Mouse (Mus musculus): Measurements from ENCODE around the gene Rreb1.

DNA sequence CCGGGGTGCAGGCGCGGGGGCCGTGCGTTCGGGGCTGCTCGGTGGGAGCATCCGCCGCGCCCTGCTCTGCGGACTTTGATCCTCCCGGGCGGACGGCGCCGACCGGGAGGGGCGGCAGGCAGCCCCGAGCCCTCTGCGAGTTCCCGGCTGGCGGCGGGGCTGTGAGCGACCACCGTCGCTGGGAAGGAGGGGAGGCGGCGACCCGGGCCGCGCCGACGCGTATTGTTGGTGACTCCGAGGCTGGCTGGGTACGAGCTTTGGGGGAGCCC, 48.7 kb downstream of the Rreb1 start:
- TF ChIP-seq CTCF (IDR thresholded peaks at IDR 0.05; ENCODE audit: control insufficient read depth, insufficient read depth, insufficient replicate concordance, low read depth, low read length) (no peak), POLR2A (IDR thresholded peaks at IDR 0.05; ENCODE audit: control insufficient read depth, low read depth, low read length) (no peak)
